20 mouse cellular contexts compared by ENCODE assay signal in genomic region chr2:29007656-29008055, GRCm38 (mm10). TPM values are rescaled to one million over a fixed set of nuclear protein-coding genes. Genes with fewer than 3 reads are reported as not detected.
"Had no signal": no experiment of that assay in that cellular context is flagged by ENCODE, and none has a peak within 500 bp of the region (broad histone marks: within the 10 kb centered on the region; RNA-seq: fewer than 3 reads in every experiment).

No protein-coding gene starts in this region.

- H3K27ac ChIP-seq: hindbrain, postnatal 0 days; kidney, postnatal 0 days; limb, embryonic 12.5 days; limb, embryonic 15.5 days; macrophage; midbrain, embryonic 13.5 days; stomach, postnatal 0 days had no signal

- H3K9me3 ChIP-seq: limb, embryonic 12.5 days; limb, embryonic 15.5 days; midbrain, embryonic 13.5 days had no signal

- H3K9ac ChIP-seq: limb, embryonic 12.5 days; limb, embryonic 15.5 days; lung, embryonic 14.5 days; midbrain, embryonic 13.5 days had no signal

- ATAC-seq: hindbrain, postnatal 0 days; inflammation-experienced regulatory T-cells, adult 6 months; intestine, embryonic 16.5 days; lung, postnatal 0 days; midbrain, embryonic 13.5 days had no signal

- H3K36me3 ChIP-seq: limb, embryonic 12.5 days; limb, embryonic 15.5 days; midbrain, embryonic 13.5 days had no signal

- H3K4me3 ChIP-seq: limb, embryonic 12.5 days; limb, embryonic 15.5 days; midbrain, embryonic 13.5 days had no signal

- H3K4me2 ChIP-seq: limb, embryonic 12.5 days; limb, embryonic 15.5 days; lung, embryonic 14.5 days; midbrain, embryonic 13.5 days had no signal

- DNase-seq: kidney, adult 8-10 months; kidney, postnatal 36 days; left cerebral cortex, postnatal 4 days; lung, embryonic 14.5 days; right cerebral cortex, adult 18-20 months; right cerebral cortex, postnatal 14 days; right cerebral cortex, postnatal 4 days; thymus, adult 2 months; thymus, postnatal 14 days; thymus, postnatal 4 days had no signal

- H3K4me1 ChIP-seq: limb, embryonic 12.5 days; limb, embryonic 15.5 days had no signal

RNA-seq across cellular contexts. Expression of gene Cfap77, which starts 47.2 kb away (rescaled TPM):
- polyA plus RNA-seq: macrophage had no signal
